Mouse (Mus musculus) olfactory bulb, adult 2 months (tissue): ENCODE results near the gene Iqsec1. TPM values are rescaled to one million over a fixed set of nuclear protein-coding genes. Genes with fewer than 3 reads are reported as not detected.

Experiments
- H3K27ac ChIP-seq: fragments of 200-500 bp; 2 replicates; pipeline ENCODE4 v1.5.1; 2012; ENCODE audit warnings: low read depth, low read length; ENCODE audit not compliant: insufficient read depth
- H3K4me1 ChIP-seq: fragments of 200-500 bp; 2 replicates; pipeline ENCODE4 v1.6.1; 2012; ENCODE audit warnings: low read length; ENCODE audit not compliant: control insufficient read depth, insufficient read depth
- H3K4me3 ChIP-seq: fragments of 200-500 bp; 2 replicates; pipeline ENCODE4 v1.5.1; 2012; ENCODE audit warnings: mild to moderate bottlenecking, low read depth, low read length, moderate library complexity; ENCODE audit not compliant: insufficient read depth
- CTCF ChIP-seq: fragments of 200-500 bp; IDR thresholded peaks from 2 replicates; pipeline ENCODE4 v1.5.1; 2012; ENCODE audit warnings: low read depth, mild to moderate bottlenecking, low read length, moderate library complexity; ENCODE audit not compliant: insufficient read depth
- POLR2A ChIP-seq: fragments of 200-500 bp; IDR thresholded peaks from 2 replicates; pipeline ENCODE4 v1.6.1; 2012; ENCODE audit warnings: mild to moderate bottlenecking, low read depth, low read length, moderate library complexity; ENCODE audit not compliant: insufficient read depth
- WGBS: fragments of 180-500 bp; shearing (Covaris S2); methylation state at CpG from one replicate; pipeline ENCODE4 v1.1.7; 2018; 5-methylcytosine and 5-hydroxymethylcytosine counted together
- polyA plus RNA-seq: library from polyadenylated mRNA; stranded (reverse); fragments of >200 nt; gene quantifications from 2 replicates; pipeline ENCODE4 v1.2.4, GENCODE M21; 2012; ENCODE audit warnings: low replicate concordance; ENCODE audit not compliant: missing spikeins, insufficient read depth, insufficient read length

The Iqsec1 gene
- polyA plus RNA-seq, 1 experiment = not detected

- WGBS = 89% methylated on average over 5 of the region's 5 CpGs
Observed at GRCm38 (mm10) chr6:90913771-90914170, 74.7 kb downstream of the Iqsec1 start.

GRCm38 (mm10) chr6:90912768-90913167, 75.7 kb downstream of the Iqsec1 start:
- no peak overlapping the region for H3K27ac ChIP-seq
- TF ChIP-seq CTCF (no peak), POLR2A (no peak)
- H3K4me1 ChIP-seq = no peaks in the 10 kb centered on the region
- no peak overlapping the region for H3K4me3 ChIP-seq
- 80% methylated on average over 6 of the region's 6 CpGs for WGBS

More at GRCm38 (mm10) chr6:90913771-90914170, 74.7 kb downstream of the Iqsec1 start:
- Histone ChIP-seq H3K4me1 (no peaks in the 10 kb centered on the region), H3K27ac (no peak overlapping the region), H3K4me3 (no peak overlapping the region)
- no peak for TF ChIP-seq POLR2A
- TF ChIP-seq CTCF = no peak

GRCm38 (mm10) chr6:90904143-90904542, 84.3 kb downstream of the Iqsec1 start:
- no peak for TF ChIP-seq CTCF
- no peak for TF ChIP-seq POLR2A
- H3K4me1 ChIP-seq = no peaks in the 10 kb centered on the region
- no peak overlapping the region for H3K27ac ChIP-seq
- WGBS = 77% methylated on average over 2 of the region's 2 CpGs
- no peak overlapping the region for H3K4me3 ChIP-seq

GRCm38 (mm10) chr6:90900302-90900701, 88.2 kb downstream of the Iqsec1 start:
- 65% methylated on average over 6 of the region's 6 CpGs for WGBS
- Histone ChIP-seq H3K4me1 (no peaks in the 10 kb centered on the region), H3K27ac (no peak overlapping the region), H3K4me3 (no peak overlapping the region)
- TF ChIP-seq POLR2A = no peak
- no peak for TF ChIP-seq CTCF

- no peaks in the 10 kb centered on the region for H3K4me1 ChIP-seq
- 85% methylated on average over 1 of the region's 1 CpGs for WGBS
- H3K4me3 ChIP-seq = no peak overlapping the region
- no peak overlapping the region for H3K27ac ChIP-seq
- no peak for TF ChIP-seq CTCF
Observed at GRCm38 (mm10) chr6:90899266-90899665, 89.2 kb downstream of the Iqsec1 start.

- TF ChIP-seq CTCF (no peak), POLR2A (no peak)
- Histone ChIP-seq H3K27ac (no peak overlapping the region), H3K4me1 (no peaks in the 10 kb centered on the region), H3K4me3 (no peak overlapping the region)
- WGBS = 35% methylated on average over 1 of the region's 1 CpGs
Observed at GRCm38 (mm10) chr6:90898107-90898506, 90.4 kb downstream of the Iqsec1 start.

GRCm38 (mm10) chr6:90892401-90892800, 96.1 kb downstream of the Iqsec1 start:
- 91% methylated on average over 1 of the region's 1 CpGs for whole genome bisulfite sequencing
- Histone ChIP-seq H3K4me3 (no peak overlapping the region), H3K4me1 (peaks cover 10% of the 10 kb centered on the region), H3K27ac (no peak overlapping the region)
- no peak for TF ChIP-seq POLR2A
- TF ChIP-seq CTCF = no peak

- no peak overlapping the region for H3K4me3 ChIP-seq
- 74% methylated on average over 7 of the region's 7 CpGs for WGBS
- H3K27ac ChIP-seq = no peak overlapping the region
- peaks cover 14% of the 10 kb centered on the region for H3K4me1 ChIP-seq
- TF ChIP-seq POLR2A (no peak), CTCF (no peak)
Observed at GRCm38 (mm10) chr6:90889356-90890285, 98.9 kb downstream of the Iqsec1 start.

- TF ChIP-seq CTCF (no peak), POLR2A (no peak)
- Histone ChIP-seq H3K4me1 (peaks cover 14% of the 10 kb centered on the region), H3K27ac (no peak overlapping the region), H3K4me3 (no peak overlapping the region)
- 63% methylated on average over 5 of the region's 5 CpGs for WGBS
Observed at GRCm38 (mm10) chr6:90887024-90887775, 101.3 kb downstream of the Iqsec1 start.
